Mouse (Mus musculus): ENCODE results near the gene Lrrc1.

The Lrrc1 gene

GRCm38 (mm10) chr9:77427292-77428114 lies 117.2 kb downstream of the Lrrc1 start:
- DNase-seq (ENCODE audit: low spot score in 2 of 2), result no peak

DNA sequence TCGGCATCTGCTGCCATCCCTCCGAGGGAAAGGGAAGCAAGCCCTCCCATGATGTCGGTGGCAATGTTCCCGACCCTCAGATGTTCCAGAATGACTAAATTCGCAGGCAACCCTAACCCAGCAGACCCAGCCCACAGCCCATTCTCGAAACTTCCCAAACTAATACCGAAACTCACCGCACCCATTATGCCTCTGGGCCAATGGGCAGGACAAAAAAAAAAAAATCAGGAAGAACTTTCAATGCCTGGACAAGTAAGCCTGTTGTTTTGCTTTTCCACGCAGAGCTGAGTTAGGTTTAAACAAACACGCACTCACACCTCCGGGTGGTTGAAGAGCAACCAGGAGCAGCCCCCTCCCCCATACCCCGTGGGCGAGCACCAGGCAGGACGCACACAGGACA lies 118.6 kb downstream of the Lrrc1 start:
- DNase-seq (ENCODE audit: low spot score in 2 of 2), result no peak

DNA sequence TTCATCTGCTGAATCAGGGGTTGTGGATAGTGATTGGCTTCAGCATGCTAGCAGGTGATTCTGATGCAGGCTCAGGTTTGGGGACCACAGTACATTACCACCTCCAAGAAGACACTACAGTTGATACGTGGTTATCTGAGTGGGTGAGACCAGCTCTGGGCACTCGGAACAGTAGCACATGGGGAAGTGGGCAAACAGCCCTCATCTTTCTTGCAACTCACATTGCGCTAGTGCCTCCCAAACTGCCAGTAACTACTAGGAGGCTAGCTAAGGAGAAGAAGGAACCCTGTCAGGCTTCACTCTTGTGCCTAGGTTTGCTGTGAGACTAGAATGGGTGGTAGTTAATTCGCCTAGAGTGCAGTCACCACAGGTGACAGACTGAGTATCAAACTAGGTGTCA lies 119.1 kb downstream of the Lrrc1 start:
- DNase-seq (ENCODE audit: low spot score in 2 of 2), result no peak

DNA sequence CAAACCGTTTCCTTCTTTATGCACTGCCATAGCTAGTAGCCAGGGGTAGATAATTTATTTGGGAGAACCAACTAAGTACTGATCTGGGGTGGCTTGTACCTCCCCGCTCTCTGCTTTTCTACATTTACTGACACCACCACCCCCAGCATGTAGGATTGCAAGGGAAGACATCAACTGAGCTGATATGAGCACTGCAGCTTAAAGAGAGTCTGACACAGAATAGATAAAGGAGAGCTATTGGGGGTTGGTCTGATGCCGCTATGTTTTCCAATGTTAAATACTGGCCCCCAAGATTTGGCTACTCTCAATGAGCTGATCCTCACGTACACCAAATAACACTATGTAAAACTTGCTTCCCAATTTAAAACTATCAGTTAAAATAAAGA lies 124.5 kb downstream of the Lrrc1 start:
- DNase-seq (ENCODE audit: low spot score in 2 of 2), result no peak

DNA sequence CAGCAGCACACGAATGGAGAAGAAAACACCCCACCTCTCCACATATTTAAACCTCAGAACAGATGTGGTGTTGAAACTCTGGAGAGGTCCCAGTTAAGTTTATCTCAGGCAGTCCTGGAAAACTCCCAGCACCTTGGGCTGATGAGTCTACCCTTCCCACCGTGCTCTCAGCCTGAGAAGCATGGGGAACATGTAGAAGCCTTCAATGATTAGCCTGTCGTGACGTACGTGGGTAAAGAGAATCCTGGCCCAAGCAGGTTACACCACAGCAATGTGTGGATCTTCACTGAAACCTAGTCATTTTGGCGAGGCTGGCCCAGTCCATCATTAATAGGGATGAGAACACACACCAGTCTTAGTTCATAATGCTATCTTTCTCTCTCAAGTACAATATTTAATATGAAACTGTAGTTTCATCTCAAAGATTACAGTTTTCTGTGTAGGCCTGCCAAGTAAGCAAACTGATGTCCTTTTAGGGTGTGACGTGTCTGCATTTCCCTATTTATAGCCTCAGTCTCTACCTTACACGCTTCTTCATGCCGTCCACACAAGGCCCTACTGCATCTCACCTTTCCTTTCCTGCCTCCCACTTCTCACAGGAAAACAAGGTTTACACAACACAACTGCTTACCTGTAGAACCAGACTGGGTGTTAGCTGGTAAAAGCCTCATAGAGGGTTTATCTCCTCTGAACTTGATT lies 125.0 kb downstream of the Lrrc1 start:
- DNase-seq (ENCODE audit: low spot score in 2 of 2), result no peak

- DNase-seq (ENCODE audit: low spot score in 2 of 2), result no peak
Measured at GRCm38 (mm10) chr9:77418800-77419199, 125.9 kb downstream of the Lrrc1 start.

DNA sequence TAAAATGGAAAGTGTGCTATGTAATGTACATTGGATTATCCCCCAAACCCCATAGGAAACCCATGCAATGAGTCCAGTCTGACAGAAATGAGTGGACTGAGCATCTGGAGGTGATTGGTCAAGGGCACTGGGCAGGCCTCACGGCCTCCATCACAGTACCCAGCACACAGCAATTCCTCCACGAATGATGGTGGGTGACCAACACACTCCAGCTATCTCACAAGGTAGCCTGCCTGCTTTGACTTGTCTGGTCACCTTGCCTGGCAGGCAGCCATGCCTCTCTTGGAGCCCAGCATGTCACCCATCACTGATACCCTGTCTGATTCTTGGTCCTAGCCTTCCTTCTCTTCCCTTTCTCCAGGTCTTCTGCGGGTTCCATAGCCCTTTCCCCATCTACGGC lies 128.2 kb downstream of the Lrrc1 start:
- no peak for DNase-seq (ENCODE audit: low spot score in 2 of 2)

DNA sequence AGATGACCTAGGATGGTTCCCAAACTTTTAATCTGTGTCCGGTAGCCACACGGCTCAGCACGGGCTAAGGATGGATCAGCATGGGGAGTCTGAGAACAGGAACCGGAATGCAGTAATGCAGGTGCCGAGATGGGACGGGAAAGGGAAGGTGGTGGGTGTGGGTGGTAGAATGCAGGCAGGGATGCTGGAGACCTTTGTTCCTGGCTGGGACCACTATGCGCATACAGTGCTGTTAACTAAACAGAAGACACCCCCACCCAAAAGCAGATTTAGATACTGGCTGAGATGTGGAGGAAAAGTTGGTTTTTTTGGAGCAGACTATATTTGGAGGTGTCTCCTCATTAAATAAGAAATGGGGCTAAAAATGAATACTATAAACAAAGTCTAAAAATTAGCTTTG lies 128.7 kb downstream of the Lrrc1 start:
- DNase-seq (ENCODE audit: low spot score in 2 of 2), result no peak

DNA sequence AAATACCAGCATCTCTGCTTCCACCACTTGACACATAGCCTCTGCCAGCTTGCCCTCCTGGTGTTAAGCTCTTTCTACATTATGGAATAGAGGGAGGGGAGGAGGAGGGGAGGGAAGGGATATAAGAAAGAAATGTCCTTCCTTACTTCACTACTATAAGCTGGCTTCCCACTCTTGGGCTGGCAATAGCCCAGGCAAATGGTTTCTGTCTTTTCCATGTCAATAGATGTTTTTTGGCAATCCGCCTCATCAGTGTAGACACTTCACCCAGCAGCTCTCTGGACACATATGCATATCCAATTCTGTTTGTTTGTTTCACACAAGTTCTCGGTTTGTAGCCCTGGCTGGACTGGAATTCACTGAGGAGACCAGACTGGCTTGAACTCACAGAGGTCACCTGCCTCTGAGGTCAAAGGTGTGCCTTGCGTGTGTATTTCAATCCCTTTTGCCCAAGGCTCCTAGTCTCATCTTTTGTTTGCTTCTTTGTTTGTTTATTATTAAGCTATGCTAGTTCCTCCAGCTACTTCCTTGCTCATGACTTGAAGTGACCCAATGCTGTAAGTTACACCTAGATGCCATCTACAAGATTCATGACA lies 132.7 kb downstream of the Lrrc1 start:
- DNase-seq (ENCODE audit: low spot score in 2 of 2), result no peak

DNA sequence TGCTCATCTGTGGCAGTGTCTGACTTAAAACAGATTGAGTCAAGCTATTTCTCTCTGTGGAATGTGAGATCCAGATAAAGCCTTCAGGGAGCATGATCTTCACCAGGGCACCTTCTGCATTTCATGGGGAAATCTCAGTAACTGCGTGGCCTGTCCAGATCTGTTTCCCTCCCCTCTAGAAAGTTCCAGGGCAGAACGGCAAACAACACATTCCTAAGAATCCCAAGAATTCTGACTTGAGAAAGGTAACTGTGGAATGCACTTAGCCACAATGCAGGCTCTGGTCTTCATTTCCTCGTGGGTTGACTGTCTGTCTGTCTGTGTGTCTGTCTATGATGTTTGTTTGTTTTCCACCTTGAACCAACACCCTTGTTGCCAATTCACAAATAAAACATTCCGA lies 133.7 kb downstream of the Lrrc1 start:
- no peak for DNase-seq (ENCODE audit: low spot score in 2 of 2)

DNA sequence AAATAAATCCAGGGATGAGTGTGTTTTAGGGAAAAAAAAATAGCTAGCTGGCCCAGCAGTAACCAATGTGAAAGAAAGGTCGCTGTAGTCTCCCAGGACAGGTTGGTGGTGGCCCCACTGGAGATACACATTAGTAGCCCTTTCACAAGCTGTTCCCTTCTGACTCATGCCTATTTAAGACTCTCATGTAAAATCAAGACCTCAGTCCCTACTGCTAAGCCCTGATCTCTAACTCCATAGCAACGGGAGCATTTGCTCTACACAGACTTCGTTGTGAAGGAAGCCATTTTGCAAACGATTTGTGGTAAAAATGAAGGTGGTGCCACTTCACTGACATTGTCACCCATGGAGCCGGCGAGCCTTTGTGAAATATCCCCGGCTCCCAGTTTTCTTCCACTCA lies 134.1 kb downstream of the Lrrc1 start:
- no peak for DNase-seq (ENCODE audit: low spot score in 2 of 2)

- no peak for DNase-seq (ENCODE audit: low spot score in 2 of 2)
Measured at GRCm38 (mm10) chr9:77408053-77408603, 136.5 kb downstream of the Lrrc1 start.

GRCm38 (mm10) chr9:77406906-77407305 lies 137.8 kb downstream of the Lrrc1 start:
- DNase-seq (ENCODE audit: low spot score in 2 of 2), result peak in 1 of 2 experiments; percentile 46

DNA sequence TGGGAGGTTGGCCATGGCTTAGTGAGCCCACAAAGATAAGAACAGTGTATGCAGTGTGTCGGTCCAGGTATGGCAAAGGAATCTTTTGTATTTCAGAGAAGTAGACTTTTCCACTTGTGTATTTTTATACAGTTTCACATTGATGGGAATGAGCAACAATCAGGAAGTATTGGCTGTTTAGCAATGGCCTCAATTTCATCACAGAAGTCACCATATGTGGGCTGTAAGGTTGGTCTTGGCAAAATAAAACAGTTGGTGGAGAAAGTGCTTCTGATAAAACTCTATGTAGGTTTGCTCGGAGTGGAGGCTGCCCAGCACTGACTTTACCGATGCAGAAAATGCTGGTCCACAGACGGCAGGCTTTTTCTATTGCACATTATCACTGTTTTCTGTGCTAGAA lies 140.2 kb downstream of the Lrrc1 start:
- no peak for DNase-seq (ENCODE audit: low spot score in 2 of 2)

DNA sequence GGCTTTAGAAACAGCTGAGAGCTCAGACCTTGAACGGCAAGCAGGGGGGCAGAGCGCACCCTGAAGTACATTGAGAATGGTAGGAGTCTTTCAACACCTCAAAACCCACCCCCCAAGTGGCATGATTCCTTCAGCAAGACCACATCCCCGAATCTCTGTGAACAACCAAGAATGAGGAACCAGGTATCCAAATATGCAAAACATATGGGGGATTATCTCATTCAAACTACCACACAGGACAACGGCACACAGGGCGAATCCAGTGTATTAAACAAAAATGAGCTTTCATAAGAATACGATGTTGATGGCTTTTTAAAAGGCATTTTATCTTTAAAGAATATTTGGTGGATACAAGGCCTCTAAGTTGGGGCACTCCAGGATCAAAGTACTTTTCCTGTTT lies 140.7 kb downstream of the Lrrc1 start:
- no peak for DNase-seq (ENCODE audit: low spot score in 2 of 2)

GRCm38 (mm10) chr9:77402971-77403370 lies 141.7 kb downstream of the Lrrc1 start:
- DNase-seq (ENCODE audit: low spot score in 2 of 2), result no peak

DNA sequence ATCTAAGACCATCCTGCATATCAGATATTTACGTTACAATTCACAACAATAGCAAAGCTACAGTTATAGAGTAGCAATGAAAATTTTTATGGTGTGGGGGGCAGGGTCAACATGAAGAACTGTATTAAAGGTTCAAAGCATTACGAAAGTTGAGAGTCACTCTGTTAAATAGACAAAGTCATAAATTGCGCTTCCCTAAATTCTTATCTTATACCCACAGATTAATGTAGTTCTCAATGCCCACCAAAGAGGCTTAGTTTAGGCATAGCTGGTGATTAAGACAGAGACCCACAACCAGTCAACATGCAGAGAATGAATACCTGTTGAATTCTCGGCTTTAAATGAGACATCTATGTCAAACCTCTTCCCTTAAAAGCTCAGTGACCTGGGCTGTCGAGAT lies 144.9 kb downstream of the Lrrc1 start:
- DNase-seq (ENCODE audit: low spot score in 2 of 2), result no peak

- DNase-seq (ENCODE audit: low spot score in 2 of 2), result no peak
Measured at GRCm38 (mm10) chr9:77398856-77399631, 145.6 kb downstream of the Lrrc1 start.

GRCm38 (mm10) chr9:77397027-77397426 lies 147.6 kb downstream of the Lrrc1 start:
- DNase-seq (ENCODE audit: low spot score in 2 of 2), result no peak

GRCm38 (mm10) chr9:77391248-77391647 lies 153.4 kb downstream of the Lrrc1 start:
- no peak for DNase-seq (ENCODE audit: low spot score in 2 of 2)

GRCm38 (mm10) chr9:77388956-77389355 lies 155.7 kb downstream of the Lrrc1 start:
- no peak for DNase-seq (ENCODE audit: low spot score in 2 of 2)

DNA sequence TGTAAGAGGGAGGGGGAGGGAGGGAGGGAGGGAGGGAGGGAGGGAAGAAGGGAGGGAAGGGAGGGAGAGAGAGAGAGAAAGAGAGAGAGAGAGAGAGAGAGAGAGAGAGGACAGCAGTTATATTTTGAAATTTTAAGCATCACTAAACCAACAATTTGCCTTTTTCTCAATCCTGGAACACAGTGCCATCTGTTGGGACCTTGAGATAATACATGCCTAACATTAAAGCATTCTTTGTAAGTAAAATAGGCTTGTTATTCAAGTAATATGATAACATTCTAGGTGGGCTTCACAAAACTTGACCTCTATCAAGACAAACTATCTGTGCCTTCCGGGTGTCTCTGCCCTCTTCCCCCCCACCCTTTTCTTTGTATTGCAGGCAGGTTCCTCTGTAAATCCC lies 157.9 kb downstream of the Lrrc1 start:
- DNase-seq (ENCODE audit: low spot score in 2 of 2), result no peak
